Mouse (Mus musculus): ENCODE measurements around the gene Myo1f.
"Not testable (repeated sequence)": the region's sequence is repeated elsewhere in the genome, so short reads cannot be mapped to it uniquely, and the experiment has no call there.

Myo1f gene

GRCm38 (mm10) chr17:33586011-33586410 lies 30.5 kb downstream of the Myo1f start:
- DNase-seq: no peak

DNA sequence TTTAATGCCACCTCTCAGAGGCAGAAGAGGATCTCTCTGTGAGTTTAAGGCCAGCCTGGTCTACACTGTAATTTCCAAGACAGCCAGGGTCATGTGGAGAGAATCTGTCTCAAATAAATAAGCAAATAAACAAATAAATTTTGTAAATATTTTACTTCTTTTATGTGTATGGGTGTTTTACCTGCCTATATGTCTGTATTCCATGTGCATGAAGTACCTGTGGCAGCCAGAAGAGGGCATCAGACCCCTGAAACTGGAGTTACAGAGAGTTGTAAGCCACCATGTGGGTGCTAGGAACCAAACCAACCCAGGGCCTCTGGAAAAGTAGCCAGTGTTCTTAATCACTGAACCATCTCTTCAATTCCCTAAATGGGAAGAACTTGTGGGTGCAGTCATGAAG lies 41.8 kb downstream of the Myo1f start:
- no peak for DNase-seq

DNA sequence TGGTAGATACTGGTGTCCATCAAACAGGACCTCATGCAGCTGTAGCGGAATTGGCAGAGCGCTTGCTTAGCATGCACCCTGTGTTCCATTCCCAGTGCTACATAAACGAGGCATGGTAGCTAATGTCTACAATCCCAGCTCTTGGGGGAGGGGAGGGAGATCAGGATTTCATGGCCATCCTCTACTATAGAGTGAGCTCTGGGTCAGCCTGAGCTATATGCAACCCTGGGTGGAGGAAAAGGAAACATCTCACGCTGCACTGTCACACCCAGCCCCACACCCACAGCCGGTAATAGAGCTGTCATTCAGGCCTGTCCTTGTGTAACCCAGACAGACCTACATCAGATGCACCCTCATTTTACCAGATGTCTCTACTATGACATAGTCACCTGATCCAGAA lies 43.0 kb downstream of the Myo1f start:
- no peak for DNase-seq

DNA sequence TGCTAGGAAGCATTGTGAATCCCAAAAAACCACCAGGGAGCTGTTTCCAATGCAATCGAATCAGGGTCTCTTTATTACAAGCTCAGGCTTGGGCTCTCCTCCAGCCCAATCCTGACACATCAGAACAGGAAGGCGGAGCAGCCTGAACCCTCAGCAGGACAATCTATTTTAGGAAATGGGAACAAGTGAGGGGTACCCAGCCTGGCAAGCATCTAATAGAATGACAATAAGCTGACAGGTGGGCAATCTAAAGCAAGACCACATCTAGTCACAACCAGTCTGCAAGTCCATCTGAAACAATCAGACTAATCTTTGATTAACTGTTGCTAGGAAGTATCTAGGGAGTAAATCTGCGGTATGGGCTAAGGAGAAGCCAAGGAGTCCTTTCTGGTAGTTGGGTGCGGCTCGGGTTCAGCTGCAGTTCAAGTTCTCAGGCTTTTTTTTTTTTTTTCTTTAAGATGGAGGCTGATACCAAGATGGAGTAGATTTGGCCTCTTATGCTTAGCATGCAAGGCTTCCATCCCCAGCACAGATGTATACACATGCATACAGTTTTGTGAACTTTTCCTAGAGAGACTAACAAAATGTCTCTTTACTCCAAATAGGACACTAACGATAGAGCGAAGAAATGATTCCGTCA lies 44.4 kb downstream of the Myo1f start:
- DNase-seq: no peak

DNA sequence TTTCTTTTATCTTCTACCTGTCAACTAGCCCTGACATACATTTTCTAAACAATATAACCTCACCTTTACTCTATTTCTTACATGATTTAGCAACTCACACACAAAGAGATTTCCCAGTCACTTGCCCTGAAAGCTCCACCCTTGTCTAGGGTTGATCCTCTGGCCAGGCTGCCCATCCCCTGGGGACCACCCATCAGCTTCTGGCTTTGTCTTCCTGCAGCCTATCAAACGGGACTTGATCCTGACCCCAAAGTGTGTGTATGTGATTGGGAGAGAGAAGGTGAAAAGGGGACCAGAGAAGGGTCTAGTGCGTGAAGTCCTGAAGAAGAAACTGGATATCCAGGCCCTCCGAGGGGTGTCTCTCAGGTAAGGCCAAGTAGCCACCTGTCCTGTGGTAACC lies 45.3 kb downstream of the Myo1f start:
- no peak for DNase-seq

- no peak for DNase-seq
These were observed 46.4 kb downstream of the Myo1f start for GRCm38 (mm10) chr17:33601947-33602346.

DNA sequence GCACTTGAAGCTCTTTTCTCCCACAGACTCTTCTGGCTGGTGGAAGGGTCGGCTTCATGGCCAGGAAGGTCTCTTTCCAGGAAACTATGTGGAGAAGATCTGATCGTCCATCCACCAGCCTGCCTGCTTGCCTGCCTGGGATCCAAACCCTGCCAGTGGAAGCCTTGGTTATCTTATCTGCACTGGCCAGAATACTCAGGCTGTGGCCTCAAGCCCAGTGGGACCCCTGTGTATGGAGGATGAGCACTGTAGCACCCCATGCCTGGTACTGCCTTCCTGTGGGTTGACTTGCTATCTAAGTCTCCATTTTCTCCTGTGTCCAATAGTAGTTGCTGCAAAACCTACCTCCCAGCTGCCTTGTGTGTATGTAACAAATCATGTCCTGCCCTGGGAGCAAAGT lies 51.8 kb downstream of the Myo1f start:
- DNase-seq: no peak

GRCm38 (mm10) chr17:33610548-33610947 lies 55.0 kb downstream of the Myo1f start:
- DNase-seq: no peak

- not testable (repeated sequence) for DNase-seq
These were observed 58.2 kb downstream of the Myo1f start for GRCm38 (mm10) chr17:33613726-33614125.

DNA sequence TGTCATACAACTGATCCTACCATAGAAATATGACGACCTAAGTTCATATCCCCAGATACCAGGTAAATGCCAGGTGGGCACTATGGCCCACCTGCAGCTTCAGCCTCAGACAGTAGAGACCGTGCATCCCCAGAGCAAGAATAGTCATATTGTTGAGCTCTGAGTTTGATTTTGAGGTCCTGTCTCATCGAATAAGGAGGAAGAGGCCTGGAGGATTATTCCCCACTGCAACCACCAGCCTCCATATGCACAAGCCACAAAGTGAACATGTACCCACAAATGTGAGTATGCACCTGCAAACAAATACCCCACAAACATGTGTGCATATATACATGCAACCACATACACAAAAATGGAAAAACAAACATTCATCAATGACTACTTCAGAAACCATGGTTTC lies 71.8 kb downstream of the Myo1f start:
- no peak for DNase-seq

GRCm38 (mm10) chr17:33628621-33629486 lies 73.3 kb downstream of the Myo1f start, which contains the start of gene Zfp414:
Zfp414 (plus strand) TSS chr17:33629090.
- peak; percentile 95 for DNase-seq

- DNase-seq: no peak
These were observed 74.1 kb downstream of the Myo1f start for GRCm38 (mm10) chr17:33629487-33630125.

- DNase-seq: no peak
These were observed 74.8 kb downstream of the Myo1f start for GRCm38 (mm10) chr17:33630171-33630895.

DNA sequence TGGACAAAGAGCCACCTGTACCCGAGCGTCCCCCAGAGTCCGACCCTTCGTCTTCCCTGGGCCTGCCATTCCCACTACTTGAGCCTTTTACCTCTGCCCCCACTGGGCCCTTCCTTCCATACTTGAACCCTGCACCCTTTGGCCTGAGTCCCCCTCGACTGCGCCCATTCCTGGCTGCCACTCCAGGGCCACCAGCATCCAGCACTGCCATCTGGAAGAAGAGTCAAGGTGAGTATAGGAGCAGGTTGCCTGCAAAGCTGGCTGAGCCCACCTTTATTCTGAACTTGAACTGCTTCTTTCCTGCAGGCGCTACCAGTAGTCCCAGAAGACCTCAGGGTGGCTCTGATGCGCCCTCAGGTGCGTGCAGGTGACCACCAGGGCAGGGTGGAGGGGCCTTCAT lies 75.7 kb downstream of the Myo1f start:
- no peak for DNase-seq

DNA sequence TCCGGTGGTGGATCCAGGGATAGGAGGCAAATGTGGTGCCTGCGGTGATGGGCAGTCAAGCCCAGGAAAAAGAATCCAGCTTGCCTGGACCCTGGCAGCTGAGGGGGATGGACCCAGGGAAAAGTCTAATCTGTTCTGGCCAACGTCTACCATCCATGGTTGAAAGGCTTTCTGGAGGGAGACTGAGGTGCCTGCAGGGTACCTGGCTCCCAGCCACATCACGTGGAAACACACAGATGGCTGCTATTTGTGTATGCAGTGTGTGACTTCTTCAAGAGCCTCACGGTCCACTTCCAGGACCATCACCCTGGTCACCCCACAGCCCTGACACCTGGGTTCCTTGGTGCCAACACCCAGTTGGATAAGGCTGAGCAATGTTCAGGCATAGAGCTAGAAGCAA lies 76.3 kb downstream of the Myo1f start:
- DNase-seq: no peak

DNA sequence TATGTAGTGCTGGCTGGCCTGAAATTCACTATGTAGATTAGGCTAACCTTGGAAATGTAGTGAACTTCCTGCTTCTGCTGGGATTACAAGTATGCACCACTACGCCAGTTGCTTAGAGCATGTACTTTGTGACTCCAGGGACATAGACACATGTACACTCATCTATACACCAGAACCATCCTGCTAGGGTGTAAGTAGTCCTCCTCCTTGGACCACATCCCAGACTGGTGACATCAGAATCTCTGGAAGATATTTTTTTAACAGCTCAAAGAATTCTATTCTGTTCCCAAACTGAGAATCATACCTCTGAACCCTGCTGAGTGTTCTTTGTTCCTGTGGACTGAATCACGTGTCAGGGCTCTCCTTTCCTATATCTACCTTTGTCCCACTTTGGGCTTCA lies 81.5 kb downstream of the Myo1f start:
- DNase-seq: no peak

GRCm38 (mm10) chr17:33637516-33638276 lies 82.2 kb downstream of the Myo1f start, which contains the start of gene Pram1:
Pram1 (plus strand) TSS chr17:33638056.
- no peak for DNase-seq

DNA sequence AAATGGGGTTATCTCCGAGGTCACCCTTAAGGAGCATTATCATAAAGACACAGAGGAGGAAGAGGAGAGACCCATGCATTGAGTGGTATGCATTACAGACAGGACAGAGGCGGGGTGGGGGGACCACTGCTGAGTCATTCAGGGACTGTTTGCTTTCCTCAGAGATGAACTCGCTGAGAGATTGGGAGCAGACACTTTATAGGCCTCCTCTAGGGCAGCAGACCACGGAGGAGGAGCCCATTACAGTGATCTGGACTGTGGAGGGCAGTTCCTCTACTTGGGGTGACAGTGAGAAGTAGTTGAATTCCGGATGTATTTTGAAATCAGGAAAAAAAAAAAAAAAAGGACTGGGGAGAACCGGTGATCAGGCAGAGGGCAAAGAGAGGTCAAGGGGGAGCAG lies 84.2 kb downstream of the Myo1f start:
- DNase-seq: no peak

GRCm38 (mm10) chr17:33644068-33644467 lies 88.6 kb downstream of the Myo1f start:
- no peak for DNase-seq

- DNase-seq: no peak
These were observed 89.6 kb downstream of the Myo1f start for GRCm38 (mm10) chr17:33645073-33645472.

DNA sequence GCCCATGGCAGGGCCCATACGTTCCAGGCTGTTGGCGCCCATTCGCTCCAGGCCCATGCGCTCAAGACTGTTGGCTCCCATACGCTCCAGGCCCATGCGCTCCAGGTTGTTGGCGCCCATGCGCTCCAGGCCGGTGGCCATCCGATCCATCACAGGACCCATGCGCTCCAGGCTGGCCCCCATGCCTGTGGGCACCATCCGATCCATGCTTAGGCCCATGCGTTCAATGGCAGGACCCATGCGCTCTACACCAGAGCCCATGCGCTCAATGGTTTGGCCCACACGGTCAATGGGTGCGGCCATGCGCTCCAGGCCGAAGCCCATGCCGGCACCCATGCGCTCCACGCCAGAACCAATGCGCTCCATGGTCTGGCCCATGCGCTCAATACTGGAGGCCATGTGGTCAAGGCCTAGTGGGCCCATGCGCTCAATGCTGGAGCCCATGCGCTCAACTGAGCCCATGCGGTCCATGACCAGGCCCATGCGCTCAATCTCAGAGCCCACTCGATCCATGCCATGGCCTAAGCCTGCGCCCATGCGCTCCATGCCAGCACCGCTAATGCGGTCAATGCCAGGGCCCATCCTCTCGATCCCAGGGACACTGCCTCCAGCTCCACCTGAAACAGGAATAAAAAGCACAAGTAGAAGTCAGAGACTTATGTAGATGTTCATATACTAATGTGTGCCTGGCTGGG lies 94.4 kb downstream of the Myo1f start:
- no peak for DNase-seq

All from lung, postnatal 14 days (tissue).